Mouse (Mus musculus) bone marrow, adult 2 months (tissue): ENCODE results near the gene Sdhaf4.

Source experiments
- CTCF ChIP-seq: fragments of 200-500 bp; IDR thresholded peaks from 2 replicates; pipeline ENCODE4 v1.5.1; 2011; ENCODE audit warnings: low read length, control low read depth; ENCODE audit not compliant: control insufficient read depth, insufficient read depth
- POLR2A ChIP-seq: fragments of 200-500 bp; IDR thresholded peaks from 2 replicates; pipeline ENCODE4 v1.6.1; 2011; ENCODE audit warnings: low read depth, mild to moderate bottlenecking, control low read depth, low read length, borderline replicate concordance; ENCODE audit not compliant: control insufficient read depth

- TF ChIP-seq POLR2A (no peak), CTCF (no peak)
Measured at GRCm38 (mm10) chr1:23997493-23997892, 8.0 kb downstream of the Sdhaf4 start.
